Mouse (Mus musculus) G1E (cell line): ENCODE data around the gene Pop5.

Experiments used
- CTCF ChIP-seq: IDR thresholded peaks from 2 replicates; pipeline ENCODE4 v1.5.1; 2012; ENCODE audit warnings: low read depth, low read length, inconsistent platforms, mixed read lengths
- GATA1 ChIP-seq: IDR thresholded peaks from 2 replicates; pipeline ENCODE4 v1.6.1; 2012; ENCODE audit warnings: borderline replicate concordance, low read length, inconsistent platforms, mixed read lengths
- GATA2 ChIP-seq: IDR thresholded peaks from 2 replicates; pipeline ENCODE4 v1.6.1; 2012; ENCODE audit warnings: low read depth, low read length, inconsistent platforms, borderline replicate concordance
- POLR2AphosphoS5 ChIP-seq: IDR thresholded peaks from 2 replicates; pipeline ENCODE4 v1.6.1; 2012; ENCODE audit warnings: low read depth, low read length, inconsistent platforms; ENCODE audit not compliant: insufficient replicate concordance
- TAL1 ChIP-seq: conservative IDR thresholded peaks from 2 replicates; pipeline ENCODE4 v1.6.1; 2012; ENCODE audit warnings: low read depth, low read length, inconsistent platforms, mixed read lengths

- TF ChIP-seq CTCF (0 out of 2 replicates have a peak, but pooled peaks have one; percentile 6), TAL1 (no peak), GATA1 (no peak), POLR2AphosphoS5 (no peak), GATA2 (no peak)
Measured at GRCm38 (mm10) chr5:115294173-115294572, 58.5 kb downstream of the Pop5 start.
